8 mouse cellular contexts compared by ENCODE assay signal in the genomic region with DNA sequence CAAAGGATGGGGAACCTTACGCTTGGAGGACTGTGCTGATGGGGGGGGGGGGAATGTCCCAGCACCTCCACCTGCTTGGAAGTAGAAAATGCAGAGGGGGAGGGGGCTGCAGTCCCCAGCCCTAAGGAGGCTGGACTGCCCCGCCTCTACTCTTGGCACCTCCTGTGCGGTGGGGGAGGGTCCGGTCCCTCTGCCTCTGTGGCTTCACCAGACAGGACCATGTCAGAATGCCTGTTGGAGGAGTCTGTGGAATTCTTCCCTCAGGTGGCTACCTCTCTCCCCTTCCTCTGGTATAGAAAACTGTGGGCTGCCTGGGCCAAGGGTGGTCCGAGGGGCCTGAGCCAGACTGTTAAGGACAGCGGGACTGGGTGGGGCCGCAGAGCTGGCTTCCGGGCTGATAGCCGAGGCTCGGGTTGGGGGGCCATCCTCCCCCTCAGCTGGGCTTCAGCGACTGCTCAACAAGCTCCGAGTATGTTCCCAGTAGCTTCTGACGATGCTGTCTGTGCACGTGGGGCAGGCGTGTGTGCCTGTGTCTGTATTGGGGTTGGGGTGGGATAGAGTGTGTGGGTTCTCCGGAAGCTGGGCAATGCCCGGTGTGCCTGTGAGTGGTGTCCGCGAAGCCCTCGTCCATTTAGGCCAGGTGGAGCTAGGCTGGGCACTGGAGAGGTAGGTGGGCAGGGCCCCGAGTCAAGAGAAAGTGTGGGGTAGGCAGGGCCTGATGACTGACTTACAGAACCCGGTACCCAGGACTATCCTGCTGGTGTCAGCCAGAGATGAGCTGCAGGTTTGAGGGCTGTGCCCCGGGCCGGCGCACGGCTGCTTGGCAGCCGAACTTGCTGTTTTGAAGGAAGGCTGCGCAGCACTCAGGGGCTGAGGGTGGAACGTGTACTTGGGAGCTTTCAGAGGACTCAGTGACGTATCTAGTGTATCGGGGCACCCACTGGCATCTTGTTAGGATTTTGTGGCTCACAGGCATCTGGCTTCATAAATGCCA. TPM values are rescaled to one million over a fixed set of nuclear protein-coding genes. Genes with fewer than 3 reads are reported as not detected.
A peak's percentile ranks its signal among the peaks of the same experiment; 100 is the strongest.
DNase-seq lines count a peak whose midpoint lies in the region; ATAC-seq and TF ChIP-seq lines count a peak whose summit lies in the region.

No protein-coding gene starts in this region.

- H3K4me2 ChIP-seq in embryonic facial prominence, embryonic 11.5 days (ENCODE audit: low read depth, low read length), result no peak overlapping the region; the same call in 1 of the 2 replicates
- H3K4me2 ChIP-seq in hindbrain, embryonic 13.5 days, result peak overlapping the region; percentile 83

- no peak overlapping the region for H3K9ac ChIP-seq in embryonic facial prominence, embryonic 11.5 days (replicated peaks; ENCODE audit: low read length)
- H3K9ac ChIP-seq in hindbrain, embryonic 13.5 days, result peak overlapping the region; percentile 92

- TF ChIP-seq CTCF in thymus, adult 2 months (IDR thresholded peaks at IDR 0.05; ENCODE audit: borderline replicate concordance, control insufficient read depth, extremely low read depth, insufficient read depth, low read length, poor library complexity), result no peak

- H3K4me3 ChIP-seq in embryonic facial prominence, embryonic 11.5 days (ENCODE audit: low read depth, low read length), result peak overlapping the region; percentile 69
- peak overlapping the region; percentile 86 for H3K4me3 ChIP-seq in hindbrain, embryonic 13.5 days
- H3K4me3 ChIP-seq in thymus, adult 2 months (ENCODE audit: control insufficient read depth, insufficient read depth, low read length), result no peak overlapping the region

- H3K36me3 ChIP-seq in embryonic facial prominence, embryonic 11.5 days (replicated peaks; ENCODE audit: control insufficient read depth, insufficient read depth, low read depth, low read length), result no peaks in the 10 kb centered on the region
- no peaks in the 10 kb centered on the region for H3K36me3 ChIP-seq in hindbrain, embryonic 13.5 days
- no peaks in the 10 kb centered on the region for H3K36me3 ChIP-seq in thymus, adult 2 months (ENCODE audit: control insufficient read depth, insufficient read depth, low read length)

- H3K27ac ChIP-seq in embryonic facial prominence, embryonic 11.5 days (replicated peaks; ENCODE audit: low read depth, low read length), result no peak overlapping the region
- no peak overlapping the region for H3K27ac ChIP-seq in hindbrain, embryonic 13.5 days
- H3K27ac ChIP-seq in thymus, adult 2 months (ENCODE audit: control insufficient read depth, insufficient read depth, low read length), result no peak overlapping the region

- peaks cover 36% of the 10 kb centered on the region for H3K27me3 ChIP-seq in embryonic facial prominence, embryonic 11.5 days (ENCODE audit: control insufficient read depth, insufficient read depth, low read length)
- peaks cover 74% of the 10 kb centered on the region for H3K27me3 ChIP-seq in hindbrain, embryonic 13.5 days
- H3K27me3 ChIP-seq in thymus, adult 2 months (ENCODE audit: control insufficient read depth, insufficient read depth, low read length), result peaks cover 11% of the 10 kb centered on the region; the same call in 1 of the 2 replicates

- H3K4me1 ChIP-seq in embryonic facial prominence, embryonic 11.5 days (ENCODE audit: control insufficient read depth, insufficient read depth, low read length), result peaks cover 5% of the 10 kb centered on the region; the same call in 1 of the 2 replicates
- H3K4me1 ChIP-seq in hindbrain, embryonic 13.5 days (replicated peaks), result peaks cover 39% of the 10 kb centered on the region
- H3K4me1 ChIP-seq in thymus, adult 2 months (replicated peaks; ENCODE audit: control insufficient read depth, insufficient read depth, low read length), result 0 out of 2 replicates have a peak, but pooled peaks cover 11% of the 10 kb centered on the region

- DNase-seq in left cerebral cortex, adult 18-20 months (ENCODE audit: low spot score in 2 of 2), result peak; percentile 26 to 40
- no peak for DNase-seq in left cerebral cortex, adult 9 months (ENCODE audit: low spot score in 2 of 2)
- DNase-seq in embryonic facial prominence, embryonic 11.5 days (ENCODE audit: low spot score), result peak; percentile 1
- DNase-seq in neural tube, embryonic 10.5 days (ENCODE audit: extremely low spot score, low spot score), result peak; percentile 28
- no peak for DNase-seq in c-Kit-positive CD71-positive TER-119-positive erythroid progenitor cells, embryonic 14.5 days (ENCODE audit: low spot score)
- DNase-seq in thymus, adult 2 months, result no peak

- H3K9me3 ChIP-seq in embryonic facial prominence, embryonic 11.5 days (replicated peaks; ENCODE audit: control insufficient read depth, low read length), result no peaks in the 10 kb centered on the region
- no peaks in the 10 kb centered on the region for H3K9me3 ChIP-seq in hindbrain, embryonic 13.5 days

- 0 out of 2 replicates have a peak, but pooled peaks have one; percentile 11 for ATAC-seq in embryonic facial prominence, embryonic 11.5 days (replicated peaks; ENCODE audit: insufficient number of reproducible peaks, low FRiP score, low TSS enrichment, low read depth)
- peak; percentile 43 for ATAC-seq in hindbrain, embryonic 13.5 days (ENCODE audit: low FRiP score)
- ATAC-seq in megakaryocyte, adult 5-6 weeks (ENCODE audit: poor library complexity, severe bottlenecking), result no peak

- WGBS in embryonic facial prominence, embryonic 11.5 days, result 8% methylated on average over 31 of the region's 31 CpGs
- WGBS in hindbrain, embryonic 13.5 days, result 7% methylated on average over 31 of the region's 31 CpGs
- WGBS in thymus, adult 2 months, result 18% methylated on average over 31 of the region's 31 CpGs

- no peak for TF ChIP-seq POLR2A in thymus, adult 2 months (IDR thresholded peaks at IDR 0.05; ENCODE audit: control insufficient read depth, extremely low read depth, insufficient read depth, low read length, poor library complexity)

RNA-seq across cellular contexts. Expression of a gene that starts 1.5 kb away (rescaled TPM):
- 100 to 1,000 TPM; 215 to 219 TPM for total RNA-seq in left cerebral cortex, adult 18-20 months (2021)
- polyA plus RNA-seq in embryonic facial prominence, embryonic 11.5 days (2014; fragmentation: Nextera tagmentation; extraction: Ambion mirVana), result 119 and 131 TPM in 2 replicates
- 232 and 238 TPM in 2 replicates for polyA plus RNA-seq in hindbrain, embryonic 13.5 days (2015; fragmentation: Nextera tagmentation; extraction: Ambion mirVana)
- 93.5 and 98.2 TPM in 2 replicates for polyA plus RNA-seq in thymus, adult 2 months (2012; rRNA removed)
- 35.2 and 38.7 TPM in 2 replicates for total RNA-seq in megakaryocyte, adult 5-6 weeks (2015)
- total RNA-seq in megakaryocyte, adult 5-6 weeks (2017), result 13.8 and 24.0 TPM in 2 replicates

Comparison
In these comparisons a context has a peak if more than half of its experiments do, and no peak if none do; other contexts are left out.
1. DNase-seq: peak in left cerebral cortex, adult 18-20 months (2 of 2), embryonic facial prominence, embryonic 11.5 days (single experiment) and neural tube, embryonic 10.5 days (single experiment); none in left cerebral cortex, adult 9 months (0 of 2), c-Kit-positive CD71-positive TER-119-positive erythroid progenitor cells, embryonic 14.5 days (single experiment) and thymus, adult 2 months (single experiment).